ENCODE assay signal across 8 mouse cellular contexts in the genomic region with DNA sequence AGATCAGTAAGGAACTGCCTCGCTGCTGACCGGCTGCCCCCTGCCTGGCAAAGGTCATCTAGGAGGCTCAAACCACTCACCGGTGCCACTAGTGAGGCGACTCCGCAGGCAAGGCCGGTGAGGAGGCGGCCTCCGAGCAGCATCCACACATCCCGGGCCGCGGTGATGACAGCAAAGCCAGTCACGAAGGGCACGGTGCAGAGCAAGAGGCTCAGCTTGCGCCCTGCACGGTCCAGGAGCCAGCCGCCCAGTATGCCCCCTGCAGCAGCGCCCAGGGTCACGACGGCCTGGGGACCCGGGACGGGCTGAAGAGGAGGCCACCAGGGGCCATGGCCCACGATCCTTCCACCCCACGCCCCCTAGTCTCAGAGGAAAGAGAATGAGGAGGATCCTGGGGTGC. TPM values are rescaled to one million over a fixed set of nuclear protein-coding genes. Genes with fewer than 3 reads are reported as not detected.
A peak's percentile ranks its signal among the peaks of the same experiment; 100 is the strongest.
DNase-seq lines count a peak whose midpoint lies in the region; ATAC-seq and TF ChIP-seq lines count a peak whose summit lies in the region.

No protein-coding gene starts in this region.

- peaks cover 13% of the 10 kb centered on the region; the same call in 1 of the 2 replicates for H3K36me3 ChIP-seq in heart, embryonic 10.5 days
- no peaks in the 10 kb centered on the region for H3K36me3 ChIP-seq in CH12.LX (replicated peaks in 1 of 2; ENCODE audit: control insufficient read depth in 1 of 2, insufficient read depth in 1 of 2, low read length in 1 of 2)
- peaks cover 5% of the 10 kb centered on the region; the same call in 1 of the 2 replicates for H3K36me3 ChIP-seq in hindbrain, embryonic 12.5 days

- intact Hi-C loops in heart, postnatal 10 days (cut with DNase I) = no loop called here

- no peak for TF ChIP-seq POLR2A in CH12.LX (IDR thresholded peaks at IDR 0.05; ENCODE audit: low read depth, low read length)

- H3K4me2 ChIP-seq in CH12.LX (ENCODE audit: insufficient read depth, low read depth, poor library complexity, severe bottlenecking) = peak overlapping the region; percentile 87
- peak overlapping the region; percentile 98 for H3K4me2 ChIP-seq in hindbrain, embryonic 12.5 days (replicated peaks)

- peak overlapping the region; percentile 81 for H3K4me3 ChIP-seq in heart, embryonic 10.5 days
- peak overlapping the region; percentile 40 to 72 (median 53) for H3K4me3 ChIP-seq in CH12.LX (replicated peaks in 1 of 3; ENCODE audit: low read depth in 2 of 3, low read length in 2 of 3, poor library complexity in 1 of 3)
- H3K4me3 ChIP-seq in hindbrain, embryonic 12.5 days = peak overlapping the region; percentile 87

- TF ChIP-seq EP300 in CH12.LX (IDR thresholded peaks at IDR 0.05; ENCODE audit: low read length) = no peak

- no peaks in the 10 kb centered on the region for H3K79me2 ChIP-seq in CH12.LX (replicated peaks; ENCODE audit: control insufficient read depth, extremely low read depth, insufficient read depth, poor library complexity, severe bottlenecking)

- dilution Hi-C loops in CH12.LX (cut with MboI; ENCODE audit: extremely low pct_ligation_motif_present, extremely low pct_unique_long_range_greater_than_20kb, low sequenced_read_pairs) = no loop called here

- TF ChIP-seq RAD21 in CH12.LX (IDR thresholded peaks at IDR 0.05; ENCODE audit: low read depth, low read length) = no peak

- peaks cover 35% of the 10 kb centered on the region for H3K4me1 ChIP-seq in heart, embryonic 10.5 days
- peaks cover 11 to 13% of the 10 kb centered on the region in 2 experiments for H3K4me1 ChIP-seq in CH12.LX (ENCODE audit: control insufficient read depth in 1 of 2, insufficient read depth in 2 of 2)
- H3K4me1 ChIP-seq in hindbrain, embryonic 12.5 days = peaks cover 22% of the 10 kb centered on the region

- H3K27ac ChIP-seq in heart, embryonic 10.5 days = peak overlapping the region; percentile 92
- no peak overlapping the region for H3K27ac ChIP-seq in CH12.LX (ENCODE audit: insufficient read depth, low read depth)
- H3K27ac ChIP-seq in hindbrain, embryonic 12.5 days = peak overlapping the region; percentile 78

- in situ Hi-C loops in CH12.LX (cut with MboI; ENCODE audit: low pct_ligation_motif_present, low pct_unique_long_range_greater_than_20kb, low sequenced_read_pairs) = loop anchor here (25.0 kb wide), 1 partner anchor 381 kb away; a partner anchor contains a TSS

- no peak for DNase-seq in heart, embryonic 10.5 days (ENCODE audit: low spot score)
- no peak for DNase-seq in heart, postnatal 10 days
- no peak for DNase-seq in CH12.LX (ENCODE audit: extremely low read depth)
- DNase-seq in cerebellum, postnatal 36 days = peak; percentile 39 to 47
- peak; percentile 35 for DNase-seq in lung, postnatal 10 days
- no peak for DNase-seq in Muller cell, postnatal 12 days (ENCODE audit: inconsistent ontology term)
- DNase-seq in right cerebral cortex, postnatal 14 days = no peak

- peak overlapping the region; percentile 51 for H3K9ac ChIP-seq in CH12.LX (ENCODE audit: insufficient read depth, low read depth)
- H3K9ac ChIP-seq in hindbrain, embryonic 12.5 days = peak overlapping the region; percentile 89

- no peaks in the 10 kb centered on the region for H3K27me3 ChIP-seq in heart, embryonic 10.5 days (ENCODE audit: insufficient read depth, poor library complexity, severe bottlenecking)
- peaks cover 66% of the 10 kb centered on the region for H3K27me3 ChIP-seq in CH12.LX (replicated peaks)
- 0 out of 2 replicates have a peak, but pooled peaks cover 6% of the 10 kb centered on the region for H3K27me3 ChIP-seq in hindbrain, embryonic 12.5 days

- TF ChIP-seq CTCF in CH12.LX (conservative IDR thresholded peaks at IDR 0.05 in 1 of 2, IDR thresholded peaks at IDR 0.05 in 1 of 2; ENCODE audit: low read depth in 2 of 2, low read length in 2 of 2) = no peak

- H3K9me3 ChIP-seq in heart, embryonic 10.5 days = no peaks in the 10 kb centered on the region
- no peaks in the 10 kb centered on the region for H3K9me3 ChIP-seq in CH12.LX (replicated peaks; ENCODE audit: low read length)
- H3K9me3 ChIP-seq in hindbrain, embryonic 12.5 days (replicated peaks) = no peaks in the 10 kb centered on the region

- 1% methylated on average over 23 of the region's 23 CpGs for WGBS in heart, embryonic 10.5 days
- WGBS in hindbrain, embryonic 12.5 days = under 1% methylated on average over 23 of the region's 23 CpGs

- peak; percentile 49 for ATAC-seq in hindbrain, embryonic 12.5 days (ENCODE audit: low FRiP score)

TF ChIP-seq in CH12.LX, 34 proteins besides CTCF, POLR2A, EP300 and RAD21:
- no peak for TF ChIP-seq MAX (IDR thresholded peaks at IDR 0.05; ENCODE audit: low read length)
- no peak for TF ChIP-seq TBP (conservative IDR thresholded peaks at IDR 0.05; ENCODE audit: low read depth, low read length)
- no peak for TF ChIP-seq NELFE (IDR thresholded peaks at IDR 0.05; ENCODE audit: low read depth, low read length)
- TF ChIP-seq E2F4 (IDR thresholded peaks at IDR 0.05; ENCODE audit: insufficient replicate concordance, low read depth, low read length) = no peak
- no peak for TF ChIP-seq ETS1 (conservative IDR thresholded peaks at IDR 0.05; ENCODE audit: low read depth, low read length)
- TF ChIP-seq HCFC1 (IDR thresholded peaks at IDR 0.05; ENCODE audit: low read depth, low read length) = no peak
- TF ChIP-seq BHLHE40 (IDR thresholded peaks at IDR 0.05; ENCODE audit: low read depth, low read length) = no peak
- TF ChIP-seq MAFK (IDR thresholded peaks at IDR 0.05; ENCODE audit: insufficient replicate concordance, low read length) = no peak
- TF ChIP-seq PAX5 (IDR thresholded peaks at IDR 0.05; ENCODE audit: low read length) = no peak
- no peak for TF ChIP-seq JUN (IDR thresholded peaks at IDR 0.05; ENCODE audit: insufficient read depth, low read depth, low read length)
- no peak for TF ChIP-seq POLR2AphosphoS2 (IDR thresholded peaks at IDR 0.05; ENCODE audit: low read depth, low read length)
- no peak for TF ChIP-seq GABPA (IDR thresholded peaks at IDR 0.05; ENCODE audit: insufficient replicate concordance, low read depth, low read length)
- TF ChIP-seq USF2 (conservative IDR thresholded peaks at IDR 0.05; ENCODE audit: low read depth, low read length) = no peak
- no peak for TF ChIP-seq MAZ (IDR thresholded peaks at IDR 0.05; ENCODE audit: low read depth, low read length)
- no peak for TF ChIP-seq UBTF (IDR thresholded peaks at IDR 0.05; ENCODE audit: low read depth, low read length)
- TF ChIP-seq TCF12 (IDR thresholded peaks at IDR 0.05; ENCODE audit: low read depth, low read length) = no peak

RNA-seq across cellular contexts. Expression of a gene that starts 0.6 kb away (rescaled TPM):
- 20.8 and 23.4 TPM in 2 replicates for polyA plus RNA-seq in heart, embryonic 10.5 days (2016; fragmentation: Nextera tagmentation; extraction: Ambion mirVana)
- total RNA-seq in heart, postnatal 10 days (2021) = 10 to 100 TPM; 17.3 to 17.9 TPM
- 3.8 and 5.6 TPM in 2 replicates for total RNA-seq in CH12.LX (2012; rRNA removed)
- total RNA-seq in CH12.LX (2014; rRNA removed) = 0.95 and 1.3 TPM in 2 replicates
- 0.90 and 1.1 TPM in 2 replicates for polyA plus RNA-seq in CH12.LX (2012; ENCODE audit: insufficient read length, low read depth)
- polyA plus RNA-seq in hindbrain, embryonic 12.5 days (2016; fragmentation: Nextera tagmentation; extraction: Ambion mirVana) = 22.4 and 23.9 TPM in 2 replicates

RNA-seq across cellular contexts. Expression of a gene that starts 19.9 kb away (rescaled TPM):
- 7.6 and 8.6 TPM in 2 replicates for polyA plus RNA-seq in heart, embryonic 10.5 days (2016; fragmentation: Nextera tagmentation; extraction: Ambion mirVana)
- 10 to 100 TPM; 10.7 to 16.2 TPM for total RNA-seq in heart, postnatal 10 days (2021)
- total RNA-seq in CH12.LX (2012; rRNA removed) (9.5 and 10.2 TPM in 2 replicates), CH12.LX (2014; rRNA removed) (4.6 and 5.0 TPM in 2 replicates)
- 4.7 and 5.4 TPM in 2 replicates for polyA plus RNA-seq in CH12.LX (2012; ENCODE audit: insufficient read length, low read depth)
- 19.0 and 22.0 TPM in 2 replicates for polyA plus RNA-seq in hindbrain, embryonic 12.5 days (2016; fragmentation: Nextera tagmentation; extraction: Ambion mirVana)

RNA-seq across cellular contexts. Expression of a gene that starts 19.9 kb away (rescaled TPM):
- 121 and 170 TPM in 2 replicates for polyA plus RNA-seq in heart, embryonic 10.5 days (2016; fragmentation: Nextera tagmentation; extraction: Ambion mirVana)
- 100 to 1,000 TPM in 1 of 2 experiments, 10 to 100 TPM in 1; 94.4 to 121 TPM for total RNA-seq in heart, postnatal 10 days (2021)
- total RNA-seq in CH12.LX (2012; rRNA removed) (2,275 and 2,528 TPM in 2 replicates), CH12.LX (2014; rRNA removed) (1,298 and 1,607 TPM in 2 replicates)
- polyA plus RNA-seq in CH12.LX (2012; ENCODE audit: insufficient read length, low read depth) = 87.8 and 91.3 TPM in 2 replicates
- 101 and 114 TPM in 2 replicates for polyA plus RNA-seq in hindbrain, embryonic 12.5 days (2016; fragmentation: Nextera tagmentation; extraction: Ambion mirVana)

Comparison
In these comparisons a context has a peak if more than half of its experiments do, and no peak if none do; other contexts are left out.
1. DNase-seq: peak in cerebellum, postnatal 36 days (2 of 2) and lung, postnatal 10 days (single experiment); none in heart, embryonic 10.5 days (single experiment), heart, postnatal 10 days (0 of 2), CH12.LX (single experiment), Muller cell, postnatal 12 days (single experiment) and right cerebral cortex, postnatal 14 days (single experiment).
2. RNA of a gene that starts 0.6 kb away (polyA plus RNA-seq): 22.4 to 23.9 TPM in hindbrain, embryonic 12.5 days and 20.8 to 23.4 TPM in heart, embryonic 10.5 days; 0.90 to 1.1 TPM in CH12.LX; every median in the first group is over 10 times any median in the second.
3. Peak in every context shown above with its lines, with median percentiles within 50 percentile points of each other: H3K4me3 ChIP-seq.